Mouse (Mus musculus): Measurements from ENCODE around the gene Hnrnpa1.
A peak's percentile ranks its signal among the peaks of the same experiment; 100 is the strongest.

GRCm38 (mm10) chr15:103250195-103250740 lies 10.0 kb downstream of the Hnrnpa1 start:
- TF ChIP-seq CTCF (IDR thresholded peaks at IDR 0.05; ENCODE audit: borderline replicate concordance, extremely low read depth, insufficient read depth, insufficient read length) (peak; percentile 73), POLR2A (IDR thresholded peaks at IDR 0.05; ENCODE audit: borderline replicate concordance, extremely low read depth, insufficient read depth, insufficient read length, poor library complexity, severe bottlenecking) (no peak)
